Mouse (Mus musculus) midbrain, postnatal 0 days (tissue): ENCODE measurements around the gene Cacna2d4. TPM values are rescaled to one million over a fixed set of nuclear protein-coding genes. Genes with fewer than 3 reads are reported as not detected.

Experiments
- ATAC-seq: fragments of 200-750 bp; cut with Nextera tagmentation; 2 replicates; pipeline ENCODE4 v1.8.0; 2017; ENCODE audit warnings: moderate number of reproducible peaks, mild to moderate bottlenecking, moderate TSS enrichment, moderate library complexity; ENCODE audit not compliant: low FRiP score
- DNase-seq: peaks from one replicate; pipeline ENCODE4 v3.0.0-alpha.2; 2015; ENCODE audit warnings: low spot score
- H3K27ac ChIP-seq: fragments of 300-500 bp; sonication (generic); 2 replicates; pipeline ENCODE4 v1.5.1; 2014; ENCODE audit warnings: low read depth, mild to moderate bottlenecking, low read length, mixed read lengths
- H3K27me3 ChIP-seq: fragments of 300-500 bp; sonication (generic); 2 replicates; pipeline ENCODE4 v1.6.1; 2014; ENCODE audit warnings: low read length, control low read depth, mixed read lengths; ENCODE audit not compliant: insufficient read depth
- H3K36me3 ChIP-seq: fragments of 300-500 bp; sonication (generic); 2 replicates; pipeline ENCODE4 v1.6.1; 2014; ENCODE audit warnings: low read length, control low read depth, mixed read lengths; ENCODE audit not compliant: insufficient read depth
- H3K4me1 ChIP-seq: fragments of 300-500 bp; sonication (generic); 2 replicates; pipeline ENCODE4 v1.6.1; 2014; ENCODE audit warnings: mild to moderate bottlenecking, control low read depth, antibody characterized with exemption, low read length, mixed read lengths; ENCODE audit not compliant: insufficient read depth
- H3K4me2 ChIP-seq: fragments of 300-500 bp; sonication (generic); 2 replicates; pipeline ENCODE4 v1.6.1; 2014; ENCODE audit warnings: low read depth, mild to moderate bottlenecking, low read length, mixed read lengths; ENCODE audit not compliant: poor library complexity, severe bottlenecking
- H3K4me3 ChIP-seq: fragments of 300-500 bp; sonication (generic); 2 replicates; pipeline ENCODE4 v1.5.1; 2014; ENCODE audit warnings: low read depth, mild to moderate bottlenecking, low read length, moderate library complexity
- H3K9ac ChIP-seq: fragments of 300-500 bp; sonication (generic); replicated peaks from 2 replicates; pipeline ENCODE4 v1.6.1; 2014; ENCODE audit warnings: mild to moderate bottlenecking, low read length, moderate library complexity, mixed read lengths; ENCODE audit not compliant: poor library complexity, severe bottlenecking
- H3K9me3 ChIP-seq: fragments of 300-500 bp; sonication (generic); 2 replicates; pipeline ENCODE4 v1.6.1; 2016; ENCODE audit warnings: low read length, control low read depth
- CTCF ChIP-seq: IDR thresholded peaks from 2 replicates; pipeline ENCODE4 v1.5.1; 2016; ENCODE audit warnings: antibody characterized with exemption, mild to moderate bottlenecking
- WGBS: fragments of 180-500 bp; shearing (Covaris S2); extraction: QIAGEN DNeasy Blood & Tissue Kit; methylation state at CpG from one replicate; pipeline ENCODE4 v1.1.7; 2014; 5-methylcytosine and 5-hydroxymethylcytosine counted together
- polyA plus RNA-seq: library from polyadenylated mRNA; unstranded; fragments of >200 nt; fragmentation: Nextera tagmentation; extraction: Ambion mirVana; gene quantifications from 2 replicates; pipeline ENCODE4 v1.2.1, GENCODE M21; 2015
- total RNA-seq: library from RNA; depleted of rRNA; stranded (reverse); fragments of >200 nt; gene quantifications from 2 replicates; pipeline ENCODE4 v1.2.3, GENCODE M21; 2014

The Cacna2d4 gene
- total and polyA plus RNA-seq, 2 experiments from 2014 or later = 0.74 to 0.77 TPM

DNA sequence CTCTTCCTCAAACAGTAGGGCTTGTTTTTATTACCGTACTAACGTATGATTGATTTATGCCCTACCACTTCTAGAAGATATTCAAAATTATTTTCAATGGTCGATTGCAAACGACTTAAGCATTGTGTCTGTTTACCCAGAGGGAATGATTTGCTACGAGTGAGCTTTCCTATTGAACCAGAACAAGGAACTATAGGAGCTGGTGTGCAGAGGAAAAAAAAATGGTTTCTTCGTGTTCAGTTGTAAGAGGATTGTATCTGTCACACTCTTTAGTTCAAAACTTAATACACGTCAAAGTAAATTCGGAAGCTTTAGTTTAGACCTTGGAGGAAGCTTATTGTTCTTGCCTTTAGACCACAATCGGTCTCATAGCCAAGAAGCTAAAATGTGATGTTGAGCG is 152.8 kb downstream of the Cacna2d4 start:
- no peaks in the 10 kb centered on the region for H3K9me3 ChIP-seq
- no peaks in the 10 kb centered on the region for H3K36me3 ChIP-seq
- ATAC-seq (no peak), DNase-seq (peak; percentile 20)
- peak overlapping the region; percentile 78 for H3K9ac ChIP-seq
- WGBS = 10% methylated on average over 10 of the region's 10 CpGs
- TF ChIP-seq CTCF = no peak
- peak overlapping the region; percentile 90 for H3K27ac ChIP-seq
- no peaks in the 10 kb centered on the region for H3K27me3 ChIP-seq
- peak overlapping the region; percentile 52 for H3K4me2 ChIP-seq
- H3K4me3 ChIP-seq = peak overlapping the region; percentile 86
- peaks cover 11% of the 10 kb centered on the region; the same call in 1 of the 2 replicates for H3K4me1 ChIP-seq

DNA sequence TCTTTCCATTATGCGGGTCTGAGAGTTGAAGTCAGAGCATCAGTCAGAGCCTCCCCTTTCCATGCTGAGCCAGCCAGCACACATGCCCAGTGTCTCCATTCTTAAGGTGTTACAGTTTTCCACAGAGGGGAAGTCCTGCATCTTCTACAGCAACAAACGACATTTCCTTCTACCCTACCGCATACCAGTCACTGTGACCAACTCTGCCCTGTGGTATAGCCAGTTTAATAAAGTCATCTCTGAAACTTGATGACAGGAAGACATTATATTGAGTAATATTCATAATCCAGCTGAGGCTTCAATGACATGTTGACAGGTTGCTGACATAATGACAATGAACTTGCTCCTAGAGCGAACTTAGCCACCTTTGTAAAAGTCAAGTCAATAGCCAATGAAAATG is 154.4 kb downstream of the Cacna2d4 start:
- Histone ChIP-seq H3K27me3 (no peaks in the 10 kb centered on the region), H3K9ac (no peak overlapping the region), H3K4me1 (peaks cover 11% of the 10 kb centered on the region; the same call in 1 of the 2 replicates), H3K9me3 (no peaks in the 10 kb centered on the region), H3K4me2 (no peak overlapping the region), H3K36me3 (no peaks in the 10 kb centered on the region), H3K27ac (no peak overlapping the region), H3K4me3 (no peak overlapping the region)
- 88% methylated on average over 4 of the region's 4 CpGs for WGBS
- DNase-seq (no peak), ATAC-seq (no peak)
- no peak for TF ChIP-seq CTCF

GRCm38 (mm10) chr6:119392836-119393235 is 156.5 kb downstream of the Cacna2d4 start:
- H3K9ac ChIP-seq = no peak overlapping the region
- H3K27ac ChIP-seq = no peak overlapping the region
- DNase-seq (no peak), ATAC-seq (no peak)
- WGBS = 86% methylated on average over 9 of the region's 9 CpGs
- 0 out of 2 replicates have a peak, but pooled peaks cover 3% of the 10 kb centered on the region for H3K4me1 ChIP-seq
- TF ChIP-seq CTCF = no peak
- no peaks in the 10 kb centered on the region for H3K36me3 ChIP-seq
- H3K4me2 ChIP-seq = no peak overlapping the region
- H3K9me3 ChIP-seq = no peaks in the 10 kb centered on the region
- H3K27me3 ChIP-seq = no peaks in the 10 kb centered on the region
- no peak overlapping the region for H3K4me3 ChIP-seq

DNA sequence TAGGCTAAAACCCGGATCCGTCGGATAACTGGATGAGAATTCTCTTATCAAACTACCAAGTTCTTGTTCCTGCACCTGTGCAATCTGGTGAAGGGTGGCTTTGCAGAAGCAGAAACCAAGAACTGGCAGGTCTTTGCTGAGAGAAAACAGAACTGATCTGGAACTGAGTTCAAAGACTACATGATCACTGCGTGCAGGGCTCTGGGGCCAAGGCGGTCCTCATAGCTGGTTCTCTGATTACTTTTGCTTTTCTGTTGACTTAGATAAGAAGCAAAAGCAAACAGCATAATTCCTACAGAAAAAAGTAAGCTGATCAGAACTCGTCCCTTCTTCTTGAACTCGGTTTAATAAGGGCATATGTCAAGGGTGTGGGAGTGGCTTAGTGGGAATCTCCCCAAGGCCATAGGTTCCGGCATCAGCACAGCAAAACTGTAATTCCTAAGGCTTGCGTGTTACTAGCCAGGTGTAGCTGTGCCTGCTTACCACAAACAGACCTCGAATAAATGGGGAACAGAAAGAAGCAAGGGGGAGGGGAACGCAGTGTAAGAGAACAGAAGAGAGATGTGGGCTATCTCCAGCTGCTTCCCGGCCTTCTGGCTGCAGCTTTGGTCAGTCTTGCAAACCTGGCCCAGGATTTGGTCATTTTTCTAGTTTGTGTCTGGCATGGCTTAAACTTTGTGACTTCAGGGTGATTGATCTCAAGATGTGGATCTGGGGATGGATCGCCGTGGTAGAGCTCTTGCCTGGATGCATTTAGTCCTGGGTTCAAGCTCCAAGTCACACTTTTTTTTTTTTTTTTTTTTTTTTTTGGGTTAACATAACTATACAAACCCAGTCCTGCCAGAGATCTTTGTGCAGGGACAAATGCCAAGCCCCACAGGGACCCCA is 159.3 kb downstream of the Cacna2d4 start:
- ATAC-seq (no peak), DNase-seq (no peak)
- no peaks in the 10 kb centered on the region for H3K4me1 ChIP-seq
- H3K36me3 ChIP-seq = no peaks in the 10 kb centered on the region
- H3K27me3 ChIP-seq = no peaks in the 10 kb centered on the region
- 89% methylated on average over 14 of the region's 14 CpGs for WGBS
- H3K27ac ChIP-seq = no peak overlapping the region
- H3K4me3 ChIP-seq = no peak overlapping the region
- no peak overlapping the region for H3K9ac ChIP-seq
- no peak for TF ChIP-seq CTCF
- H3K9me3 ChIP-seq = no peaks in the 10 kb centered on the region
- H3K4me2 ChIP-seq = no peak overlapping the region

GRCm38 (mm10) chr6:119396309-119396634 is 159.9 kb downstream of the Cacna2d4 start:
- Histone ChIP-seq H3K36me3 (no peaks in the 10 kb centered on the region), H3K9ac (no peak overlapping the region), H3K4me2 (no peak overlapping the region), H3K4me3 (no peak overlapping the region), H3K4me1 (no peaks in the 10 kb centered on the region), H3K9me3 (no peaks in the 10 kb centered on the region), H3K27ac (no peak overlapping the region), H3K27me3 (no peaks in the 10 kb centered on the region)
- DNase-seq = no peak
- no peak for TF ChIP-seq CTCF
- 78% methylated on average over 5 of the region's 5 CpGs for WGBS
- no peak for ATAC-seq

DNA sequence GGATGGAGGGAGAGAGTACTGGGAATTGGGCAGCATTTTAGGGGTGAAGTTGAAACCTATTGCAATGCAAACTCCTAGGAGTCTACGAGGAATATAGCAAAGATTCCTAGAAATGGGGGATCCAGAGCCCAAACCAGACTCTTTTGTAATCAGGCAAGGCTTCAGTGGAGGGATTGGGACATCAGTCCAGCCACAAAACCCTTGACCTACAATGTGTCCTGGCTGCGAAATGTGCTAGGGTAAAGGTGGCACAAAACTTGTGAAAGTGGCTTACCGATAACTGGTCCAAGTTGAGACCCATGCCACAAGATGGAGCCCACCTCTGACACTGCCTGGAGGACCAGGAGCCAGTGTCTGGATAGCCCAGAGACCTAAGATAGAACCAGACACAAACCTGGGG is 163.0 kb downstream of the Cacna2d4 start:
- DNase-seq (no peak), ATAC-seq (no peak)
- no peak overlapping the region for H3K4me2 ChIP-seq
- TF ChIP-seq CTCF = no peak
- H3K4me1 ChIP-seq = no peaks in the 10 kb centered on the region
- 91% methylated on average over 3 of the region's 3 CpGs for WGBS
- H3K27ac ChIP-seq = no peak overlapping the region
- no peak overlapping the region for H3K9ac ChIP-seq
- no peaks in the 10 kb centered on the region for H3K27me3 ChIP-seq
- H3K9me3 ChIP-seq = no peaks in the 10 kb centered on the region
- H3K36me3 ChIP-seq = no peaks in the 10 kb centered on the region
- H3K4me3 ChIP-seq = no peak overlapping the region
